Mouse (Mus musculus): ENCODE measurements at regions not wholly inside any gene's neighbourhood (a gene's known extent, or its start where the extent isn't known, plus 50 kb on each side); places are given as distances from the start of the nearest gene placed in this dataset.

- no peak for DNase-seq (ENCODE audit: extremely low read depth)
- Histone ChIP-seq H3K36me3 (replicated peaks in 1 of 2; ENCODE audit: control insufficient read depth in 1 of 2, insufficient read depth in 1 of 2, low read length in 1 of 2) (no peaks in the 10 kb centered on the region), H3K9me3 (replicated peaks; ENCODE audit: low read length) (peaks cover 55% of the 10 kb centered on the region), H3K27ac (ENCODE audit: insufficient read depth, low read depth) (no peak overlapping the region), H3K4me3 (replicated peaks in 1 of 3; ENCODE audit: low read depth in 2 of 3, low read length in 2 of 3, poor library complexity in 1 of 3) (no peak overlapping the region), H3K4me1 (ENCODE audit: control insufficient read depth in 1 of 2, insufficient read depth in 2 of 2) (no peaks in the 10 kb centered on the region), H3K9ac (ENCODE audit: insufficient read depth, low read depth) (no peak overlapping the region), H3K4me2 (ENCODE audit: insufficient read depth, low read depth, poor library complexity, severe bottlenecking) (no peak overlapping the region), H3K27me3 (replicated peaks) (no peaks in the 10 kb centered on the region), H3K79me2 (replicated peaks; ENCODE audit: control insufficient read depth, extremely low read depth, insufficient read depth, poor library complexity, severe bottlenecking) (no peaks in the 10 kb centered on the region)
- in situ Hi-C loops (cut with MboI; ENCODE audit: low pct_ligation_motif_present, low pct_unique_long_range_greater_than_20kb, low sequenced_read_pairs) (no loop called here), dilution Hi-C loops (cut with MboI; ENCODE audit: extremely low pct_ligation_motif_present, extremely low pct_unique_long_range_greater_than_20kb, low sequenced_read_pairs) (no loop called here)
- TF ChIP-seq ELF1 (IDR thresholded peaks at IDR 0.05; ENCODE audit: low read depth, low read length) (no peak), ZKSCAN1 (IDR thresholded peaks at IDR 0.05; ENCODE audit: borderline replicate concordance, low read depth, low read length) (no peak), MYC (IDR thresholded peaks at IDR 0.05; ENCODE audit: low read depth, low read length) (no peak), JUND (conservative IDR thresholded peaks at IDR 0.05; ENCODE audit: low read depth, low read length) (no peak), RAD21 (IDR thresholded peaks at IDR 0.05; ENCODE audit: low read depth, low read length) (no peak)
Observed at GRCm38 (mm10) chr5:132792484-132792883, 249.3 kb upstream of the Auts2 start.

- dilution Hi-C loops (cut with MboI; ENCODE audit: extremely low pct_ligation_motif_present, extremely low pct_unique_long_range_greater_than_20kb, low sequenced_read_pairs) = no loop called here
- Histone ChIP-seq H3K4me2 (ENCODE audit: insufficient read depth, low read depth, poor library complexity, severe bottlenecking) (no peak overlapping the region), H3K79me2 (replicated peaks; ENCODE audit: control insufficient read depth, extremely low read depth, insufficient read depth, poor library complexity, severe bottlenecking) (no peaks in the 10 kb centered on the region), H3K27ac (ENCODE audit: insufficient read depth, low read depth) (no peak overlapping the region), H3K4me1 (ENCODE audit: control insufficient read depth in 1 of 2, insufficient read depth in 2 of 2) (no peaks in the 10 kb centered on the region), H3K9me3 (replicated peaks; ENCODE audit: low read length) (peaks cover 47% of the 10 kb centered on the region), H3K4me3 (replicated peaks in 1 of 3; ENCODE audit: low read depth in 2 of 3, low read length in 2 of 3, poor library complexity in 1 of 3) (no peak overlapping the region), H3K36me3 (replicated peaks in 1 of 2; ENCODE audit: control insufficient read depth in 1 of 2, insufficient read depth in 1 of 2, low read length in 1 of 2) (no peaks in the 10 kb centered on the region), H3K27me3 (replicated peaks) (no peaks in the 10 kb centered on the region), H3K9ac (ENCODE audit: insufficient read depth, low read depth) (no peak overlapping the region)
- in situ Hi-C loops (cut with MboI; ENCODE audit: low pct_ligation_motif_present, low pct_unique_long_range_greater_than_20kb, low sequenced_read_pairs) = no loop called here
- no peak for DNase-seq (ENCODE audit: extremely low read depth)
- TF ChIP-seq SIN3A (IDR thresholded peaks at IDR 0.05; ENCODE audit: low read length) (no peak), UBTF (IDR thresholded peaks at IDR 0.05; ENCODE audit: low read depth, low read length) (no peak), TBP (conservative IDR thresholded peaks at IDR 0.05; ENCODE audit: low read depth, low read length) (no peak), POLR2A (IDR thresholded peaks at IDR 0.05; ENCODE audit: low read depth, low read length) (no peak), CTCF (conservative IDR thresholded peaks at IDR 0.05 in 1 of 2, IDR thresholded peaks at IDR 0.05 in 1 of 2; ENCODE audit: low read depth in 2 of 2, low read length in 2 of 2) (no peak), MEF2A (IDR thresholded peaks at IDR 0.05; ENCODE audit: borderline replicate concordance, low read depth, low read length) (no peak), MAX (IDR thresholded peaks at IDR 0.05; ENCODE audit: low read length) (no peak), ETS1 (conservative IDR thresholded peaks at IDR 0.05; ENCODE audit: low read depth, low read length) (no peak), NRF1 (IDR thresholded peaks at IDR 0.05; ENCODE audit: low read depth, low read length) (no peak), ZC3H11A (IDR thresholded peaks at IDR 0.05; ENCODE audit: low read depth, low read length) (no peak), MYC (IDR thresholded peaks at IDR 0.05; ENCODE audit: low read depth, low read length) (no peak), ZKSCAN1 (IDR thresholded peaks at IDR 0.05; ENCODE audit: borderline replicate concordance, low read depth, low read length) (no peak)
Observed at GRCm38 (mm10) chr5:132785291-132785690, 242.1 kb upstream of the Auts2 start.

DNA sequence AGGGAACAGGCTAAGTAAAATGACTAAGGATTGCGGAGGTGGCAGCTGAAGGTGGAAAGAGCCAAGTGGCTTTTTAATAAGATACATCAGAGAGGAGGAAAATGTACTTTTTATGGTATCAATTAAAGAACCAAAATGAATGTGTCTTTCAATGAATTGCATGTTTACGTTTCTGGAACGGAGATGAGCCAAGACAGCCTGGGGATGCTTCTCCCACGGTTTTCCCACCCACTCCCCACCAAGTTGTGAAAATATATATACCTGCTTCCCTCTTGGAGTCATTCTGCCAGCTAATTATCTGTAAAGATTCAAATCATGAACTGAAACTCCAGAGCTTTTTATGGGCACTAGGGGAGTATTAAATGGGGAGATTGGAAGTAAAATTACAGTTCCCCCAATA, 241.6 kb upstream of the Auts2 start:
- H3K36me3 ChIP-seq (replicated peaks in 1 of 2; ENCODE audit: control insufficient read depth in 1 of 2, insufficient read depth in 1 of 2, low read length in 1 of 2) = no peaks in the 10 kb centered on the region
- no peak overlapping the region for H3K4me3 ChIP-seq (replicated peaks in 1 of 3; ENCODE audit: low read depth in 2 of 3, low read length in 2 of 3, poor library complexity in 1 of 3)
- no peaks in the 10 kb centered on the region for H3K27me3 ChIP-seq (replicated peaks)
- in situ Hi-C loops (cut with MboI; ENCODE audit: low pct_ligation_motif_present, low pct_unique_long_range_greater_than_20kb, low sequenced_read_pairs) = no loop called here
- no peak overlapping the region for H3K27ac ChIP-seq (ENCODE audit: insufficient read depth, low read depth)
- H3K9ac ChIP-seq (ENCODE audit: insufficient read depth, low read depth) = no peak overlapping the region
- TF ChIP-seq E2F4 (IDR thresholded peaks at IDR 0.05; ENCODE audit: insufficient replicate concordance, low read depth, low read length) = no peak
- no peak for TF ChIP-seq USF2 (conservative IDR thresholded peaks at IDR 0.05; ENCODE audit: low read depth, low read length)
- TF ChIP-seq ZC3H11A (IDR thresholded peaks at IDR 0.05; ENCODE audit: low read depth, low read length) = no peak
- no peak for TF ChIP-seq JUND (conservative IDR thresholded peaks at IDR 0.05; ENCODE audit: low read depth, low read length)
- TF ChIP-seq BHLHE40 (IDR thresholded peaks at IDR 0.05; ENCODE audit: low read depth, low read length) = no peak
- no peak for TF ChIP-seq MAZ (IDR thresholded peaks at IDR 0.05; ENCODE audit: low read depth, low read length)
- no peak for TF ChIP-seq CHD1 (IDR thresholded peaks at IDR 0.05; ENCODE audit: low read depth, low read length)
- no peak for TF ChIP-seq KAT2A (IDR thresholded peaks at IDR 0.05; ENCODE audit: insufficient replicate concordance, low read length)
- TF ChIP-seq MYC (IDR thresholded peaks at IDR 0.05; ENCODE audit: low read depth, low read length) = no peak
- no peak for TF ChIP-seq ZNF384 (IDR thresholded peaks at IDR 0.05; ENCODE audit: low read depth, low read length)
- no peak for TF ChIP-seq CHD2 (IDR thresholded peaks at IDR 0.05; ENCODE audit: low read length)
- no peak for TF ChIP-seq MAX (IDR thresholded peaks at IDR 0.05; ENCODE audit: low read length)
- no peak for TF ChIP-seq MEF2A (IDR thresholded peaks at IDR 0.05; ENCODE audit: borderline replicate concordance, low read depth, low read length)
- no peak for TF ChIP-seq NRF1 (IDR thresholded peaks at IDR 0.05; ENCODE audit: low read depth, low read length)
- TF ChIP-seq EP300 (IDR thresholded peaks at IDR 0.05; ENCODE audit: low read length) = no peak
- no peaks in the 10 kb centered on the region for H3K4me1 ChIP-seq (ENCODE audit: control insufficient read depth in 1 of 2, insufficient read depth in 2 of 2)
- DNase-seq (ENCODE audit: extremely low read depth) = no peak
- peaks cover 49% of the 10 kb centered on the region for H3K9me3 ChIP-seq (replicated peaks; ENCODE audit: low read length)
- H3K79me2 ChIP-seq (replicated peaks; ENCODE audit: control insufficient read depth, extremely low read depth, insufficient read depth, poor library complexity, severe bottlenecking) = no peaks in the 10 kb centered on the region
- H3K4me2 ChIP-seq (ENCODE audit: insufficient read depth, low read depth, poor library complexity, severe bottlenecking) = no peak overlapping the region
- dilution Hi-C loops (cut with MboI; ENCODE audit: extremely low pct_ligation_motif_present, extremely low pct_unique_long_range_greater_than_20kb, low sequenced_read_pairs) = no loop called here

Data from CH12.LX (cell line).